8 mouse cellular contexts compared by ENCODE assay signal in genomic region chr10:60807531-60808185, GRCm38 (mm10). TPM values are rescaled to one million over a fixed set of nuclear protein-coding genes. Genes with fewer than 3 reads are reported as not detected.
DNase-seq lines count a peak whose midpoint lies in the region; ATAC-seq lines count a peak whose summit lies in the region.

No protein-coding gene starts in this region.

- 0 out of 2 replicates have a peak overlapping the region, but pooled peaks have one; percentile 0 for H3K9ac ChIP-seq in intestine, embryonic 16.5 days (ENCODE audit: low read depth, low read length)

- peak overlapping the region; percentile 77 for H3K27ac ChIP-seq in intestine, embryonic 16.5 days (ENCODE audit: low read length)

- no peak overlapping the region; the same call in 1 of the 2 replicates for H3K4me2 ChIP-seq in intestine, embryonic 16.5 days (ENCODE audit: low read depth, low read length)

- no peaks in the 10 kb centered on the region for H3K27me3 ChIP-seq in intestine, embryonic 16.5 days (replicated peaks; ENCODE audit: control insufficient read depth, insufficient read depth, low read length)

- H3K9me3 ChIP-seq in intestine, embryonic 16.5 days (ENCODE audit: control insufficient read depth, low read length): no peaks in the 10 kb centered on the region

- peaks cover 41% of the 10 kb centered on the region for H3K4me1 ChIP-seq in intestine, embryonic 16.5 days (ENCODE audit: control insufficient read depth, insufficient read depth, low read length)

- peak; percentile 29 for DNase-seq in 416B (ENCODE audit: low read depth)
- DNase-seq in heart, adult 18-20 months: peak; percentile 83 to 92
- peak; percentile 67 for DNase-seq in lung, postnatal 36 days
- DNase-seq in thymus, postnatal 0 days (ENCODE audit: low spot score): no peak
- no peak for DNase-seq in spleen, adult 18-20 months
- no peak for DNase-seq in layer of hippocampus, adult 8-10 months (ENCODE audit: low spot score in 2 of 2)

- ATAC-seq in common myeloid progenitor, adult 5-6 weeks (replicated peaks; ENCODE audit: low read depth, poor library complexity, severe bottlenecking): peak; percentile 37; the same call in 1 of the 2 replicates
- peak; percentile 65 for ATAC-seq in intestine, embryonic 16.5 days

- no peaks in the 10 kb centered on the region for H3K36me3 ChIP-seq in intestine, embryonic 16.5 days (ENCODE audit: control insufficient read depth, insufficient read depth, low read length)

- no peak overlapping the region for H3K4me3 ChIP-seq in intestine, embryonic 16.5 days (ENCODE audit: low read length)

- 39% methylated on average over 22 of the region's 22 CpGs for WGBS in intestine, embryonic 16.5 days

RNA-seq across cellular contexts. Expression of gene Unc5b, which starts 23.7 kb away (rescaled TPM):
- total RNA-seq in common myeloid progenitor, adult 5-6 weeks (2017): not detected in 2 replicates
- total RNA-seq in heart, adult 18-20 months (2021): 10 to 100 TPM in 1 of 2 experiments, 1 to 10 TPM in 1; 8.2 to 10.4 TPM
- polyA plus RNA-seq in intestine, embryonic 16.5 days (2015; fragmentation: Nextera tagmentation; extraction: Ambion mirVana): 4.3 and 4.6 TPM in 2 replicates
- 0.68 and 0.70 TPM in 2 replicates for polyA plus RNA-seq in thymus, postnatal 0 days (2015; fragmentation: Nextera tagmentation; extraction: Ambion mirVana)
- total RNA-seq in layer of hippocampus, adult 8-10 months (2022): 10 to 100 TPM; 12.9 to 16.4 (median 15.0) TPM

RNA-seq across cellular contexts. Expression of gene Slc29a3, which starts 55.1 kb away (rescaled TPM):
- 12.5 and 16.9 TPM in 2 replicates for total RNA-seq in common myeloid progenitor, adult 5-6 weeks (2017)
- 1 to 10 TPM; 3.1 to 5.5 TPM for total RNA-seq in heart, adult 18-20 months (2021)
- polyA plus RNA-seq in intestine, embryonic 16.5 days (2015; fragmentation: Nextera tagmentation; extraction: Ambion mirVana): 7.6 and 8.2 TPM in 2 replicates
- polyA plus RNA-seq in thymus, postnatal 0 days (2015; fragmentation: Nextera tagmentation; extraction: Ambion mirVana): 21.9 and 22.5 TPM in 2 replicates
- total RNA-seq in layer of hippocampus, adult 8-10 months (2022): 10 to 100 TPM; 13.9 to 22.5 (median 17.9) TPM

Comparison
In these comparisons a context has a peak if more than half of its experiments do, and no peak if none do; other contexts are left out.
1. DNase-seq: peak in 416B (single experiment), heart, adult 18-20 months (2 of 2) and lung, postnatal 36 days (single experiment); none in thymus, postnatal 0 days (single experiment), spleen, adult 18-20 months (0 of 2) and layer of hippocampus, adult 8-10 months (0 of 2).